Mouse (Mus musculus) layer of hippocampus, postnatal 36 days (tissue): ENCODE measurements at regions not wholly inside any gene's neighbourhood (a gene's known extent, or its start where the extent isn't known, plus 50 kb on each side); places are given as distances from the start of the nearest gene placed in this dataset.
"Not testable (repeated sequence)": the region's sequence is repeated elsewhere in the genome, so short reads cannot be mapped to it uniquely, and the experiment has no call there.

Experiments used
- DNase-seq, 2 experiments: peaks; one replicate each; pipeline ENCODE4 v3.0.0; 2022

GRCm38 (mm10) chr1:168676418-168677413 is 244.6 kb upstream of the Pbx1 start:
- peak; percentile 22 to 23 for DNase-seq

GRCm38 (mm10) chr1:168675741-168676140 is 243.7 kb upstream of the Pbx1 start:
- DNase-seq = no peak

- DNase-seq = no peak
Measured at GRCm38 (mm10) chr1:168662755-168663284, 230.8 kb upstream of the Pbx1 start.

- DNase-seq = no peak
Measured at GRCm38 (mm10) chr1:168660956-168661355, 228.9 kb upstream of the Pbx1 start.

GRCm38 (mm10) chr1:168659578-168659977 is 227.5 kb upstream of the Pbx1 start:
- DNase-seq = no peak

GRCm38 (mm10) chr1:168632837-168633236 is 200.8 kb upstream of the Pbx1 start:
- DNase-seq = no peak

GRCm38 (mm10) chr1:168631979-168632378 is 199.9 kb upstream of the Pbx1 start:
- no peak for DNase-seq

- DNase-seq = not testable (repeated sequence)
Measured at GRCm38 (mm10) chr1:168601967-168602366, 169.9 kb upstream of the Pbx1 start.

- no peak for DNase-seq
Measured at GRCm38 (mm10) chr1:168600461-168601160, 168.5 kb upstream of the Pbx1 start.

GRCm38 (mm10) chr1:168598191-168598667 is 166.2 kb upstream of the Pbx1 start:
- DNase-seq = no peak

- DNase-seq = no peak
Measured at GRCm38 (mm10) chr1:168597495-168597894, 165.4 kb upstream of the Pbx1 start.

- DNase-seq = peak in 1 of 2 experiments; percentile 3
Measured at GRCm38 (mm10) chr1:168584137-168584536, 152.1 kb upstream of the Pbx1 start.

GRCm38 (mm10) chr1:168582434-168582833 is 150.4 kb upstream of the Pbx1 start:
- DNase-seq = no peak

GRCm38 (mm10) chr1:168569930-168570515 is 138.0 kb upstream of the Pbx1 start:
- no peak for DNase-seq

GRCm38 (mm10) chr1:168552394-168552793 is 120.3 kb upstream of the Pbx1 start:
- no peak for DNase-seq

GRCm38 (mm10) chr1:168549807-168550435 is 117.9 kb upstream of the Pbx1 start:
- peak in 1 of 2 experiments; percentile 6 for DNase-seq

GRCm38 (mm10) chr1:168546156-168546555 is 114.1 kb upstream of the Pbx1 start:
- DNase-seq = no peak

- no peak for DNase-seq
Measured at GRCm38 (mm10) chr1:168545072-168545780, 113.2 kb upstream of the Pbx1 start.

- DNase-seq = no peak
Measured at GRCm38 (mm10) chr1:168541231-168541630, 109.2 kb upstream of the Pbx1 start.

- DNase-seq = no peak
Measured at GRCm38 (mm10) chr1:168518087-168518486, 86.0 kb upstream of the Pbx1 start.

GRCm38 (mm10) chr1:168506326-168506725 is 74.3 kb upstream of the Pbx1 start:
- no peak for DNase-seq
